Mouse (Mus musculus): Measurements from ENCODE around the gene Tmem106a. TPM values are rescaled to one million over a fixed set of nuclear protein-coding genes. Genes with fewer than 3 reads are reported as not detected.

Gene Tmem106a
- 10 to 100 TPM; 10.5 to 13.5 TPM for total RNA-seq (2023)

GRCm38 (mm10) chr11:101582054-101583035, at the start of gene Tmem106a:
Tmem106a (plus strand) TSS chr11:101582242.

GRCm38 (mm10) chr11:101551751-101552475, 30.1 kb upstream of the Tmem106a start, which contains the start of the genes Brca1 and Nbr1:
Brca1 (minus strand) TSS chr11:101551955.
Nbr1 (plus strand) TSS chr11:101552149.

GRCm38 (mm10) chr11:101599156-101599555, 17.1 kb downstream of the Tmem106a start, which contains the start of gene Gm11634:
Gm11634 (minus strand) TSS chr11:101599256.

GRCm38 (mm10) chr11:101626995-101627856, 45.2 kb downstream of the Tmem106a start, which contains the start of gene Rdm1:
Rdm1 (plus strand) TSS chr11:101627195.

Other genes with a start within 250 kb of the Tmem106a start
- not detected for gene G6pc, start 214.7 kb upstream of the Tmem106a start, total RNA-seq (2023)
- 10 to 100 TPM; 12.1 to 15.2 TPM for gene Aarsd1, start 164.6 kb upstream of the Tmem106a start, total RNA-seq (2023)
- under 1 TPM; 0.47 to 0.82 TPM for gene Gm27029, start 157.4 kb upstream of the Tmem106a start, total RNA-seq (2023)
- gene Rundc1, start 157.2 kb upstream of the Tmem106a start, total RNA-seq (2023): 1 to 10 TPM; 8.5 TPM
- under 1 TPM in 1 of 2 experiments, not detected in 1; 0.64 TPM for gene Ptges3l, start 156.9 kb upstream of the Tmem106a start, total RNA-seq (2023)
- 10 to 100 TPM; 37.5 to 40.7 TPM for gene Rpl27, start 139.9 kb upstream of the Tmem106a start, total RNA-seq (2023)
- gene Ifi35, start 133.8 kb upstream of the Tmem106a start, total RNA-seq (2023): 10 to 100 TPM; 21.7 to 23.3 TPM
- gene Rnd2, start 117.2 kb upstream of the Tmem106a start, total RNA-seq (2023): under 1 TPM; 0.42 to 0.60 TPM
- 10 to 100 TPM; 15.0 to 16.3 TPM for gene Vat1, start 116.0 kb upstream of the Tmem106a start, total RNA-seq (2023)
- gene Brca1, start 30.3 kb upstream of the Tmem106a start, total RNA-seq (2023): 10 to 100 TPM; 15.6 to 19.0 TPM
- 10 to 100 TPM; 73.5 to 93.1 TPM for gene Nbr1, start 30.1 kb upstream of the Tmem106a start, total RNA-seq (2023)
- gene Gm11634, start 17.0 kb downstream of the Tmem106a start, total RNA-seq (2023): not detected
- 10 to 100 TPM; 12.2 to 18.4 TPM for gene Rdm1, start 45.0 kb downstream of the Tmem106a start, total RNA-seq (2023)
- 1 to 10 TPM in 1 of 2 experiments, under 1 TPM in 1; 0.84 to 1.9 TPM for gene Arl4d, start 83.3 kb downstream of the Tmem106a start, total RNA-seq (2023)
- 10 to 100 TPM; 40.0 to 44.7 TPM for gene Dhx8, start 150.7 kb downstream of the Tmem106a start, total RNA-seq (2023)
- not detected for gene Etv4, start 203.1 kb downstream of the Tmem106a start, total RNA-seq (2023)

Data from neutrophil, adult 59 days (primary cell).